Mouse (Mus musculus): ENCODE data around the gene Mpzl3. TPM values are rescaled to one million over a fixed set of nuclear protein-coding genes. Genes with fewer than 3 reads are reported as not detected.
A peak's percentile ranks its signal among the peaks of the same experiment; 100 is the strongest.

Gene Mpzl3
- polyA plus RNA-seq, 1 experiment: 3.1 TPM

- TF ChIP-seq CTCF (IDR thresholded peaks at IDR 0.05; ENCODE audit: extremely low read depth, insufficient read depth, low read length): no peak
- no peak for TF ChIP-seq POLR2A (IDR thresholded peaks at IDR 0.05; ENCODE audit: extremely low read depth, insufficient read depth, low read length)
- Histone ChIP-seq H3K4me3 (ENCODE audit: insufficient read depth, low read length) (no peak overlapping the region), H3K4me1 (ENCODE audit: control insufficient read depth, insufficient read depth, low read length) (no peaks in the 10 kb centered on the region), H3K27ac (ENCODE audit: insufficient read depth, low read length) (no peak overlapping the region)
Observed at GRCm38 (mm10) chr9:45092641-45093040, 37.7 kb downstream of the Mpzl3 start.

- no peaks in the 10 kb centered on the region for H3K4me1 ChIP-seq (ENCODE audit: control insufficient read depth, insufficient read depth, low read length)
- no peak overlapping the region for H3K4me3 ChIP-seq (ENCODE audit: insufficient read depth, low read length)
- H3K27ac ChIP-seq (ENCODE audit: insufficient read depth, low read length): no peak overlapping the region
- TF ChIP-seq CTCF (IDR thresholded peaks at IDR 0.05; ENCODE audit: extremely low read depth, insufficient read depth, low read length) (no peak), POLR2A (IDR thresholded peaks at IDR 0.05; ENCODE audit: extremely low read depth, insufficient read depth, low read length) (no peak)
Observed at GRCm38 (mm10) chr9:45095149-45095937, 40.4 kb downstream of the Mpzl3 start.

- no peak overlapping the region for H3K27ac ChIP-seq (ENCODE audit: insufficient read depth, low read length)
- no peaks in the 10 kb centered on the region for H3K4me1 ChIP-seq (ENCODE audit: control insufficient read depth, insufficient read depth, low read length)
- no peak overlapping the region for H3K4me3 ChIP-seq (ENCODE audit: insufficient read depth, low read length)
- TF ChIP-seq CTCF (IDR thresholded peaks at IDR 0.05; ENCODE audit: extremely low read depth, insufficient read depth, low read length) (no peak), POLR2A (IDR thresholded peaks at IDR 0.05; ENCODE audit: extremely low read depth, insufficient read depth, low read length) (no peak)
Observed at GRCm38 (mm10) chr9:45097877-45098276, 42.9 kb downstream of the Mpzl3 start.

- Histone ChIP-seq H3K27ac (ENCODE audit: insufficient read depth, low read length) (no peak overlapping the region), H3K4me3 (ENCODE audit: insufficient read depth, low read length) (no peak overlapping the region)
Observed at GRCm38 (mm10) chr9:45098426-45098825, 43.4 kb downstream of the Mpzl3 start.

GRCm38 (mm10) chr9:45102528-45102927 lies 47.5 kb downstream of the Mpzl3 start:
- H3K27ac ChIP-seq (ENCODE audit: insufficient read depth, low read length): no peak overlapping the region
- H3K4me1 ChIP-seq (ENCODE audit: control insufficient read depth, insufficient read depth, low read length): no peaks in the 10 kb centered on the region
- TF ChIP-seq POLR2A (IDR thresholded peaks at IDR 0.05; ENCODE audit: extremely low read depth, insufficient read depth, low read length): no peak
- TF ChIP-seq CTCF (IDR thresholded peaks at IDR 0.05; ENCODE audit: extremely low read depth, insufficient read depth, low read length): no peak
- no peak overlapping the region for H3K4me3 ChIP-seq (ENCODE audit: insufficient read depth, low read length)

More at GRCm38 (mm10) chr9:45098426-45098825, 43.4 kb downstream of the Mpzl3 start:
- H3K4me1 ChIP-seq (ENCODE audit: control insufficient read depth, insufficient read depth, low read length): no peaks in the 10 kb centered on the region
- TF ChIP-seq CTCF (IDR thresholded peaks at IDR 0.05; ENCODE audit: extremely low read depth, insufficient read depth, low read length) (no peak), POLR2A (IDR thresholded peaks at IDR 0.05; ENCODE audit: extremely low read depth, insufficient read depth, low read length) (no peak)

- no peak for TF ChIP-seq POLR2A (IDR thresholded peaks at IDR 0.05; ENCODE audit: extremely low read depth, insufficient read depth, low read length)
- TF ChIP-seq CTCF (IDR thresholded peaks at IDR 0.05; ENCODE audit: extremely low read depth, insufficient read depth, low read length): no peak
- Histone ChIP-seq H3K27ac (ENCODE audit: insufficient read depth, low read length) (no peak overlapping the region), H3K4me1 (ENCODE audit: control insufficient read depth, insufficient read depth, low read length) (no peaks in the 10 kb centered on the region), H3K4me3 (ENCODE audit: insufficient read depth, low read length) (no peak overlapping the region)
Observed at GRCm38 (mm10) chr9:45103211-45103979, 48.4 kb downstream of the Mpzl3 start.

- H3K27ac ChIP-seq (ENCODE audit: insufficient read depth, low read length): no peak overlapping the region
- no peak overlapping the region for H3K4me3 ChIP-seq (ENCODE audit: insufficient read depth, low read length)
- no peaks in the 10 kb centered on the region for H3K4me1 ChIP-seq (ENCODE audit: control insufficient read depth, insufficient read depth, low read length)
- no peak for TF ChIP-seq CTCF (IDR thresholded peaks at IDR 0.05; ENCODE audit: extremely low read depth, insufficient read depth, low read length)
Observed at GRCm38 (mm10) chr9:45105596-45106374, 50.8 kb downstream of the Mpzl3 start.

- peaks cover 10% of the 10 kb centered on the region for H3K4me1 ChIP-seq (ENCODE audit: control insufficient read depth, insufficient read depth, low read length)
- no peak overlapping the region for H3K27ac ChIP-seq (ENCODE audit: insufficient read depth, low read length)
- H3K4me3 ChIP-seq (ENCODE audit: insufficient read depth, low read length): peak overlapping the region; percentile 40
- 0 out of 2 replicates have a peak, but pooled peaks have one; percentile 41 for TF ChIP-seq POLR2A (IDR thresholded peaks at IDR 0.05; ENCODE audit: extremely low read depth, insufficient read depth, low read length)
- TF ChIP-seq CTCF (IDR thresholded peaks at IDR 0.05; ENCODE audit: extremely low read depth, insufficient read depth, low read length): no peak
Observed at GRCm38 (mm10) chr9:45115706-45116105, 60.7 kb downstream of the Mpzl3 start.

GRCm38 (mm10) chr9:45116819-45117218 lies 61.8 kb downstream of the Mpzl3 start:
- Histone ChIP-seq H3K27ac (ENCODE audit: insufficient read depth, low read length) (no peak overlapping the region), H3K4me1 (ENCODE audit: control insufficient read depth, insufficient read depth, low read length) (peaks cover 12% of the 10 kb centered on the region), H3K4me3 (ENCODE audit: insufficient read depth, low read length) (no peak overlapping the region)
- TF ChIP-seq CTCF (IDR thresholded peaks at IDR 0.05; ENCODE audit: extremely low read depth, insufficient read depth, low read length): no peak
- no peak for TF ChIP-seq POLR2A (IDR thresholded peaks at IDR 0.05; ENCODE audit: extremely low read depth, insufficient read depth, low read length)

Measured in cortical plate, adult 2 months (tissue).